Mouse (Mus musculus) liver, adult 10 weeks (tissue): ENCODE data around the gene Duxbl3. TPM values are rescaled to one million over a fixed set of nuclear protein-coding genes. Genes with fewer than 3 reads are reported as not detected.

ENCODE experiments used
- polyA plus RNA-seq: library from polyadenylated mRNA; stranded (reverse); fragments of 350-450 nt; fragmentation: Illumina TruSeq; extraction: RNeasy Lipid Tissue Mini Kit (QIAGEN cat#74804); gene quantifications from one replicate; pipeline ENCODE4 v1.2.3, GENCODE M21; 2014; ENCODE audit warnings: low read depth, low replicate concordance

The Duxbl3 gene
- not detected for polyA plus RNA-seq

DNA sequence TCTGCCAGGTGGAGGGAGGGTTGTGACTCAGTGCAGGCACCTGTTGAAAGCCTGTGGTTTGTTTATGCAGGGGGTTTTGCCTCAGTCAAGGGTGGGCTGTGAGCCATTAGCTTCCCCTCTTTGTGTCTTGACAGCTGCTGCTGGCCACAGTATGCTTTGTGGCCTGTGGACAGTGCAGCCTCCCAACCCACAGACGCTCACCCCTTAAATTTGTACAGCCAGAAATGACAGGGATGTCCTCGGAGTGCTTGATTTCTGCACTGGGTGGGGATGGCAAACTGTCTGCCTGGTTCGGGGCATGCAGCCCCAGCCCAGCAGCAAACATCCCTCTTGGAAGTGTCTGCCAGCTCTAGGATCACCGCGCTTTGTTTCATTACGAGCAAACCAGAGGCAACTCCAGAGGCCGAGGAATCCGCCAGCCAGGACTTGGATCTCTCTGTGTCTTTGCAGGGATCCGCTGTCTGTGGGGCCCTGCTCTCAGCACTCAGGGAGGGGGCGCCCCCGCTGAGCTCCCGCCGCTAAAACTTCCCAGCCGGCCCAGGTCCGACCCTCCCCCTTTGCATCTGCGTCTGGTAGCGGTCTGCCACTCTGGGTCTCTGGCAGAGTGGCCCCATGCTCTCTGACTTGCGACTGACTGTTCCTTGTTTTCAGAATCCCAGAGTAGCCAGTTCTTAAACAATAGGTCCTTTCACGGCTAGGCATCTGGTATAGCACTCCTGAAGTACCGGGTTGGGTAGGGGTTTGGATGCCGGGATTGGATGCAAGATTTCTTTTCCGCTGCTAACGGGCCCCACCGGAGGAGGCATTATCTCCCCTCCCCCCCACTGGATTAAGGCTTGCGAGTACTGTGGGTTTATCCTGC lies at the start of gene Duxbl3:
Gene Duxbl3, plus strand, starts transcription at position 207 of the 862 bp plus-strand sequence.

Other genes starting within 250 kb of the Duxbl3 start
- 1.6 TPM for gene Gm9780, start 215.3 kb upstream of the Duxbl3 start, polyA plus RNA-seq
- gene Tmem254c, start 190.6 kb upstream of the Duxbl3 start, polyA plus RNA-seq: 5.3 TPM
- not detected for gene Cphx2, start 176.4 kb upstream of the Duxbl3 start, polyA plus RNA-seq
- 3.5 TPM for gene Cphx3, start 175.7 kb upstream of the Duxbl3 start, polyA plus RNA-seq
- gene Duxbl2, start 139.6 kb upstream of the Duxbl3 start, polyA plus RNA-seq: not detected
- gene Plac9b, start 75.5 kb upstream of the Duxbl3 start, polyA plus RNA-seq: not detected
- 181 TPM for gene Tmem254b, start 50.9 kb upstream of the Duxbl3 start, polyA plus RNA-seq